Mouse (Mus musculus): ENCODE results near the gene Cdc42ep5.
A peak's percentile ranks its signal among the peaks of the same experiment; 100 is the strongest.
"Not testable (repeated sequence)": the region's sequence is repeated elsewhere in the genome, so short reads cannot be mapped to it uniquely, and the experiment has no call there.

Gene Cdc42ep5

DNA sequence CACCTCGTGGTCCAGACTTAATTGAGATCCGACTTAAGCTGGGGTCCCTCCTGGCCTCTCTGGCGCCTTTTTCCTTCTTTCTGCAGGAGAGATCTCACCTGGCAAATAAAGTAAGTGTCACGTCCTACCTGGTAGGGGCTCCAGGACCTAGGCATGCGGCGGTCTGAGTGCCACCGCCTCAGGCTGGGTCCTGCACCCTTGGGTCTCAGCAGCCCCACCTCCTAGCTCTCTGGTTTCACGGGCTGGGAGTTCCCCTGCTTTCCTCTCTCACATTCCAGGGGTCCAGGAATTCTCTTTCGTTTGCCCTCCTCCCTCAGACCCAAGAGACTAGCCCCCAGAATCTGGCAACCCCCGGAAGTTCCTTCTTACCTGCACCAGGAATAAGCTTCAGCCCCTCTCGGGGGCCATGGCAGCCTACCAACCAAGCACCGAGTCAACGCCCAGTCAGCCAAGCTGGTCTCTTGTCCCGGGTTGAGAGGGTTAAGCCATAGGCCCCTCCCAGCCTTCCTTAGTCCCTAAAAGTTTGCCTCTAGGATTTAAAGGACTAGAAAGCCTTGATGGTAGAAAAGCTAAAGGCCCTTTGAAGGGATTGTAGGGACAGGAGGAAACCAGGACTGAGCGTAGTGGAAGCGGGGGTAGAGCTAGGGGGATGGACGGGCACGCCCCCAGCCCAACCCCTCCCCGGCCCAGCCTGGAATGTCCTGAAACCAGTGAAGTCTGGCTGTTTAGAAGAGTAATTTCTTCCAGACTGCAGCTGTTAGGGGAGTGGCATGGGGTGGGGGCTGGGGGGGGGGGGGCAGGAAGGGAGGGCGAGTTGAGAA is at the start of gene Cdc42ep5:
Cdc42ep5 (minus strand) TSS at position 771 of the 821 bp plus-strand sequence.
- DNase-seq (ENCODE audit: extremely low read depth, low read depth) = no peak

DNA sequence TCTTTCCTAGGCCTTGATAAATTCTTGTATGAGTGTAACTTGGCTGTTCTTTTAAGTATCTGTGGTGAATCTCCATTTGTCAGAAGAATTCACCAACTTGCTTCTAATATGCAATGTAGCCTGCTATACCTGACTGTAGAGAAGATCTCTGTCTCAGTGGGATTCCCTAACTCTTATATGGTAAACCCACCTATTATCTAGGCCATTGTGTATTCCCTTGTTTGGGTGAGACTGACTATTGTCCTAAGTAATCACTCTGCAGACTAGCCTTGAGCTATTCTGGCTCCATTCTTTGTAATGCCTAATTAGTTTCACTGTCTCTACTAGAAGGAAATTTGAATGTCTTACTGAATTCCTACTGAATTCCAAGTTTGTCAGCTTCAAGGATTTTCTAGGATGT is 48.8 kb upstream of the Cdc42ep5 start:
- not testable (repeated sequence) for DNase-seq (ENCODE audit: extremely low read depth, low read depth)

- DNase-seq (ENCODE audit: extremely low read depth, low read depth) = no peak
Measured at GRCm38 (mm10) chr7:4208626-4209025, 44.0 kb upstream of the Cdc42ep5 start.

DNA sequence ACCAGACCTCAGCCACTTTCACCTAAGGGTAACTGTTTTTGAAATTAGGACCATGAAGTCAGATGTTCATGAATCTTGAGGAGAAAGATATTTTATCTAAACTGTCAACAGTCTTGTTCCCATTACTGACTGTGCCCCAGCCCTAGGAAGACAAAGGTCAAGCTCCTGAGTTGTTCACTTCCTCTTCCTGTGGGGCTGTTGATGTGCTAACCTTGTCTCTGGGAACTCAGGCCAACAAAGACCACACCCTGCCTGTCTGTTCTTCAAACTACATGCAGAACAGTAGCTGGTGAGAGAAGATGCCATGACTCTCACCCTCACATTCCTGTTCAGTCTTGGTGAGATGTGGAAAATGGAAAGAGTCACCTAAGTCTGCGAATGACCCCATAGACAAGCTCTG is 42.5 kb upstream of the Cdc42ep5 start:
- no peak for DNase-seq (ENCODE audit: extremely low read depth, low read depth)

- DNase-seq (ENCODE audit: extremely low read depth, low read depth) = peak; percentile 49
Measured at GRCm38 (mm10) chr7:4178438-4178837, 13.8 kb upstream of the Cdc42ep5 start.

GRCm38 (mm10) chr7:4170193-4170938 is 5.7 kb upstream of the Cdc42ep5 start:
- DNase-seq (ENCODE audit: extremely low read depth, low read depth) = no peak

DNA sequence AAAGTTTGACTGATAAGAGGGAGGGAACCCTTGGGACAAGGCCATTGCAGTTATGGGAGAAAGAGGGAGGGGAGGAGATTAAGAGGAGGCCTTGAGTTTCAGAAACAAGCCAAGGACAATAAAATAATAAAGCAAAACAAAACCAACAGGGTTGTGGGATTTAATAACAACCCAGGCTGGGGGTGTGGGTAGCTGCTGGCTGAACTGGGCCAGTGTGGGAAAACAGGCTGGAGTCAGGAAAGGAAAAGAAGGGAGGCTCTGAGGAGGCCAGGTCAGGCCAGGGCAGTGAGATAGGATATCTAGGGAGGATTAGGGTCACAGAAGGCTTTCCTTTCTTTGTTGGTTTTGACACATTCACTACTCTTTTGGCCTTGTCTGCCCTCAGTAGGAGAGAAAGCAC is 2.4 kb upstream of the Cdc42ep5 start:
- DNase-seq (ENCODE audit: extremely low read depth, low read depth) = no peak

DNA sequence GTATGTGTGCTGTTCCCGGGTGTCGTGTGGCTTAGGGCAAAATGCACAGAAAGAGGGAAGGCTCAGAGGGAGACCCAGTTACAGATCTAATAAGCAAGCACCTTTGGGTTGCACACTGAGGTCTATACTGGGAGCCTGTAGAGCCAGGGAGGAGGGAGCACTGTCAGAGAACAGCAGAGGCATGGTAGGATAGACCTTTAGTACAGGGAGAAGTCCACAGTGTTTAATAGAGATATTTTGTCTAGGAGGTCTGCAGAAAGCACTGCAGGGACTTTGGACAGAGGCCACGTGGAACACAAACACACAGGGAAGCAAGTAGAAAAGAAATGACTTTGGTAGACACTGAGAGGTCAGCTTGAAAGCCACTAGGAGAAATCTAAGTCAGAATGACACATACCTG is 626 bp upstream of the Cdc42ep5 start:
- DNase-seq (ENCODE audit: extremely low read depth, low read depth) = no peak

- no peak for DNase-seq (ENCODE audit: extremely low read depth, low read depth)
Measured at GRCm38 (mm10) chr7:4163571-4164072, 1.0 kb downstream of the Cdc42ep5 start.

DNA sequence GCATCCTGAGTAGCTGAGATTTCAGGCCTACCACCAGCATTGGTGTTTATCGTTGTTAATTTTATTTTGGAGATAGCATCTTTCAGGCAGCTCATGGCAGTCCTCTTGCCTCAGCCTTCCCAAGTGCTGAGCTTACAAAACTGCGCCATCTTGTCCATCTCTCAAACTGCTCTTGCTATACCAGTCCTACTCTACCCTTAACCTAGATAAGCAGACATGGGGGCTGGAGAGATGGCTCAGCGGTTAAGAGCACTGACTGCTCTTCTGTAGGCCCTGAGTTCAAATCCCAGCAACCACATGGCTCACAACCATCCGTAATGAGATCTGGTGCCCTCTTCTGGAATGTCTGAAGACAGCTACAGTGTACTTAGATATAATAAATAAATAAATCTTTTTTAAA is 3.1 kb downstream of the Cdc42ep5 start:
- DNase-seq (ENCODE audit: extremely low read depth, low read depth) = not testable (repeated sequence)

DNA sequence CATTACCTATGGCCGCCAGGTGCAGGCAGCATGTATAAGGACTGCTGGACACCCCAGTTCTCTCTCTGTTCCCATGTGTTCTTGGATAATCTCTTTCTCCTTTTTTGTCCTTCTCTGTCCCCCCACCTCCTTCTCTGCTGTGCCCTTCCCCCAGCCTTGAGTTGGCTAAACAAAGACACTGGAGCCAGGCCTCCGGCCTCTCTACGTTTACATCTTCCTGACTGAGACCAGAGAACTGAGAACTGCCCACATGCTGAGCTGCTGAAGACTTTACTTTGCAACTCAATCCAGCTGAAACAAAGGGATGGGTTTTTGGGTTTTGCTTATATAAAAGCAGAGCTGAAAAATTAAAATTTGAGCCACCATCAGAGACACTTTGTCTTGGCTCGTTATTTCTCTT is 9.7 kb downstream of the Cdc42ep5 start:
- DNase-seq (ENCODE audit: extremely low read depth, low read depth) = no peak

DNA sequence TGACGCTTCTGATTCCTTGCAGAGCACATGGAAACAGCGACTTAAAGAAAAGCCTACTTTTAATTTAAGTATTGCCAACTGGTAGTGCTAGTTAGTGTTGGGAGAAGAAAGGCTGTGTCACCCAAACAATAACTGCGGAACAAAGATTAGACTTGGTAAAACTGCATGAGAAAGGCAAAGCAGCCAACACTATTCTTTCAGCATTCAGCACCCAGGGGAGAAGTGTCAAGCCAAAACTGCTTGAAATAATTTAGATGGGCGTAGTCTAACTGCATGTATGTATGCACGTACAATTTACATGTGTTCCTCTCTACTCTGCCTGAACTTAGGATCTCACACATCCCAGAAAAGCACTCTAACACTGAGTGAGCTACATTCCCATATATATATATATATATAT is 10.3 kb downstream of the Cdc42ep5 start:
- DNase-seq (ENCODE audit: extremely low read depth, low read depth) = no peak

DNA sequence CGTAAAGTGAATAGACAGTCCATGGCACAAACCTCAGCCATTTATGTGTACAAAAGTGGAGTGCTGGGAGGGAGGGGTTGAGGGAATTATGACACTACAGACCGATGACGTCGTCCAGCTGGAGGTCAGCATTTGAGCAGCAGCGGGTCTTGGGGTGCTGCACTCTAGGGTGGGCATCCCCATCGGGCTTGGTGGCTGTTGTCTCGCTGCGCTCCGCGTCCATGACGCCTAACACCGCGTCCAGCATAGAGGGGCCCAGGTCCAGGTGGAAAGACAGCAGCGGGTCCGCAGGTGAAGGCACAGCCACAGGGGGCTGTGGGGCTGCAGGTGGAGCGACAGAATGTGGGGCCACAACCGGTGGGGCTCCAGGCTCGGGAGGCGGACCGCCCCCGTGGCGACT is 13.4 kb downstream of the Cdc42ep5 start:
- no peak for DNase-seq (ENCODE audit: extremely low read depth, low read depth)

DNA sequence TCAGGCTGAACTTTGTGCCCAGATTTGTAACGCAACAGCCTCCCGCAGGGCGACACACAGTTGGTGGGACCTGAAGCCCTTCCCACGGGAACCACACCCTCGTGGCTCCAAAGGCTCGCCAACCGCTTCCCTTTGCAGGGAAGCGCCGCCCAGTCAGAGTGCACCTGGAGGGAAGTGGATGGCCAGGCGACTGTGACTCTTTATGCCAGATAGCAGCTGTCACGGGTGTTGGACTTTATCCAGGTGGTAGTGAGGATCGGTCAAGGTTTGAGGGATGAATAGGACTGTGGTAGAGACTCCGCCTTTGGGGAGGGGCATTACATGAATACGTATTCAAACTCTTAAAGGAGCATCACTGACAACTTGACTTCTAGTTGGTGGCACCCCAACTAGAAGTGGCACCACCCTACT is 13.8 kb downstream of the Cdc42ep5 start:
- peak; percentile 39 for DNase-seq (ENCODE audit: extremely low read depth, low read depth)

- no peak for DNase-seq (ENCODE audit: extremely low read depth, low read depth)
Measured at GRCm38 (mm10) chr7:4150059-4150541, 14.6 kb downstream of the Cdc42ep5 start, which contains the start of gene Leng9. Gene Leng9 (minus strand): TSS chr7:4150374.

DNA sequence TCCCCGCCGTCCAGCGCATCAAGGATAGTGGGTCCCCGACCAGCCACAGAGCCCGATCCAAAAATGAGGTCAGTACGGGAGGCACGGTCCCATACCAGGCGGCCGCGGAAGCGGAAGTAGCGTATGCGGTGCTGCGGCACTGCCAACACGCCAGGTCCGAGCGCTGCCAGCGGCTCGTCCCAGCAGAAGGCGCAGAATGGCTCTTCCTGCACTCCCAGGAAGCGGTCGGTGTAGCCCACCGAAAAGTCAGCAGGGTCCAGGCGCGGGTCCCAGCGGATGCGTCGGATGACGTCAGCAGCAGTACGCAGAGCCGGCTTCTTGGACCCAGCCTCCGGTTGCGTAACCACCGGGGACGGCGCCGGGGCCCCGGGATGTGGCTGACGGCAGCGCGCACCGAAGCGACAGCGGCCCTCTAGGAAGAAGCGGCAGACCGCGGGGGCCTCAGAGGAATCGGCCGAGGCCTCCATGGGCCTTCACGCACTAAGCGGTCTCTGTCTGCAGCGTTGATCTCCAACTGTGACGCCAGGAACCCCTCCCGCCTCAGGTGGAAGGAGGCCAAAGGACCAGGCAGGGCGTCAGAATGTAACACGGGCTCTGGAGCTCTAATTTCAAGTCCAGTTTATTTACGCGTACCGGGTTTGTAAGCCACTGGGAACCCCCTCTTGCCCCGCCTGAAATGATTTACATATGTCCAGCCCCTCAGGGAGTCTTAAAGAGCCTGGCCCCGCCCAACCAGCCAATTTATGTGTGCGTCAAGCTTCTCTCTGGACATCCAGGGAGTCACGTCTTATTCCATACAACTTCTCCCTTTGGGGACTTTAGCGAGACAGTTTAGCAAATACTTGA is 15.2 kb downstream of the Cdc42ep5 start:
- DNase-seq (ENCODE audit: extremely low read depth, low read depth) = peak; percentile 77

DNA sequence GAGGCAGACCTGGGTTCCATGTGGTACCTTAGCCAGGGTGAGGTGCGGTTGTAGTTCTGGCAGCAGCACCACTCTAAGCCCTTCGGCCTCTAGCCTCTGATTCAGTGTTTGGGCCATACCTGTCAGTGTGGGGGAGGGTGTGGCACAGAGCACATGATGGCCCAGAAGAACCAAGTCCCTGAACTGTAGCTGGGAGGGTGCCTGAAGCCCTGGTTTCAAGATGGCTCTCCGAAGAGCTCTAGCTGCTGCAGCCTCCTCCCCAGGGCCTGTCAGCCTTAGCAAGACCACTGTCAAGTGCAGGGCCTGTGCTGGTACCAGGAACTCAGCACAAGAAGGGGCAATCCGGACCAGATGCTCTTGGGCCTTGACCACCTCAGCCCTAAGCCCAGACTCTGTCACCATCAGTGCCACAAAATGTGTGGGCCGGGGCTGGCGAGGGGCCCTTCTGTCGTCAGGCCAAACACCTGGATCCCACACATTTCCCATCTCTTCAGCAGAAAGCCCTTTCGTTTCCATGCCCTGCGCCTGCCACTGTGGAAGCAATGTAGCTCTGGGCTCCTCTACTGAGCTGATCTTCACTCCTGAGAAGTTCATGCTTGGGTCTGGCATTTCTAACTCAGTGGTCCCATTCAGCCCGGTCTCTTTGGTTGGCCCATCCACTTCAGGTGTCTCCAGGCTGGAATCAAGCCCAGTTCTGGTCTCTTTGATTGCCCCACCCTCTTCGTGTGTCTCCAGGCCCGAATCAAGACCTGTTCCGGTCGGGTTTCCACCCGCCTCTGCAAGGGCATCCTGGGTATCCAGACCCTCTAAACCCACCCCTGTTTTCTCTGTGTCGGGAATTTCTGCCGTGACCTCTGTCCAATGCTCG is 16.1 kb downstream of the Cdc42ep5 start:
- no peak for DNase-seq (ENCODE audit: extremely low read depth, low read depth)

GRCm38 (mm10) chr7:4147836-4148235 is 16.8 kb downstream of the Cdc42ep5 start:
- no peak for DNase-seq (ENCODE audit: extremely low read depth, low read depth)

GRCm38 (mm10) chr7:4147371-4147770 is 17.3 kb downstream of the Cdc42ep5 start:
- DNase-seq (ENCODE audit: extremely low read depth, low read depth) = no peak

All from MEL-GATA-1-ER (cell line).